Mouse (Mus musculus) thymus, adult 2 months (tissue): ENCODE measurements around the gene Stk33.

Source experiments
- CTCF ChIP-seq: fragments of 200-500 bp; IDR thresholded peaks from 2 replicates; pipeline ENCODE4 v1.5.1; 2012; ENCODE audit warnings: mild to moderate bottlenecking, control low read depth, low read length, moderate library complexity, borderline replicate concordance; ENCODE audit not compliant: control insufficient read depth, poor library complexity, insufficient read depth; ENCODE audit errors: extremely low read depth
- POLR2A ChIP-seq: fragments of 200-500 bp; IDR thresholded peaks from 2 replicates; pipeline ENCODE4 v1.6.1; 2012; ENCODE audit warnings: mild to moderate bottlenecking, low read length, control low read depth, moderate library complexity; ENCODE audit not compliant: control insufficient read depth, poor library complexity, insufficient read depth; ENCODE audit errors: extremely low read depth

- TF ChIP-seq POLR2A (no peak), CTCF (no peak)
Observed at GRCm38 (mm10) chr7:109468262-109468701, 29.4 kb upstream of the Stk33 start.
